Mouse (Mus musculus) cerebellum, postnatal 4 days (tissue): ENCODE measurements at regions not wholly inside any gene's neighbourhood (a gene's known extent, or its start where the extent isn't known, plus 50 kb on each side); places are given as distances from the start of the nearest gene placed in this dataset.

Source experiments
- DNase-seq, 2 experiments: peaks; one replicate each; pipeline ENCODE4 v3.0.0; 2022; ENCODE audit warnings: low spot score in 2 of 2, mixed read lengths in 1 of 2

- no peak for DNase-seq
These were observed 661.0 kb downstream of the Pcdh18 start for GRCm38 (mm10) chr3:49096118-49096517.

GRCm38 (mm10) chr3:49093818-49094680 is 663.1 kb downstream of the Pcdh18 start:
- DNase-seq = peak; percentile 36 to 59

- no peak for DNase-seq
These were observed 688.3 kb downstream of the Pcdh18 start for GRCm38 (mm10) chr3:49068801-49069200.

GRCm38 (mm10) chr3:49062081-49062480 is 695.0 kb downstream of the Pcdh18 start:
- no peak for DNase-seq

GRCm38 (mm10) chr3:49032981-49033380 is 724.1 kb downstream of the Pcdh18 start:
- peak in 1 of 2 experiments; percentile 81 for DNase-seq

GRCm38 (mm10) chr3:49009211-49009967 is 747.7 kb downstream of the Pcdh18 start:
- no peak for DNase-seq
